Mouse (Mus musculus): ENCODE measurements at regions not wholly inside any gene's neighbourhood (a gene's known extent, or its start where the extent isn't known, plus 50 kb on each side); places are given as distances from the start of the nearest gene placed in this dataset.

DNA sequence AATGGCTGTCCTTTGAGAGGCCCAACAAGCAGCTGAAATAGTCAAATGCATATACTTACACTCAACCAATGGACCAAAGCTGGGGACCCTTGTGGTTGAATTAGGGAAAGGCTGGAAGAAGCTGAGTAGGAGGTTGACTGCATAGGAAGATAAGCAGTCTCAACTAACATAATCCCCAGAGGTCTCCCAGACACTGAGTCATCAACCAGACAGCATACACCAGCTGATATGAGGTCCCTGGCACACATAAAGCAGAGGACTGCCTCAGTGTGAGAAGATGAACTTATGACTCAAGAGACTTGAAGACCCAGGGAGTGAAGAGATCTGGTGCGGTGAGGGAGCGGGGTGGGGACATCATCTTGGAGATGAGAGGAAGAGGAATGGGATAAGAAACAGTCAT is 863.8 kb downstream of the Nap1l3 start:
- no peak overlapping the region for H3K4me2 ChIP-seq (ENCODE audit: low read length)
- H3K27ac ChIP-seq (ENCODE audit: low read depth, low read length), result no peak overlapping the region
- no peak overlapping the region for H3K9ac ChIP-seq (ENCODE audit: low read length)
- H3K36me3 ChIP-seq (ENCODE audit: control insufficient read depth, insufficient read depth, low read length), result no peaks in the 10 kb centered on the region
- WGBS, result 96% methylated on average over 2 of the region's 2 CpGs
- ATAC-seq, result no peak
- no peak overlapping the region for H3K4me3 ChIP-seq (ENCODE audit: low read depth, low read length)
- H3K9me3 ChIP-seq (replicated peaks; ENCODE audit: control insufficient read depth, low read length), result no peaks in the 10 kb centered on the region
- no peaks in the 10 kb centered on the region for H3K4me1 ChIP-seq (ENCODE audit: control insufficient read depth, insufficient read depth, low read length)
- no peak for DNase-seq (ENCODE audit: low spot score)
- H3K27me3 ChIP-seq (replicated peaks; ENCODE audit: control insufficient read depth, insufficient read depth, low read length), result no peaks in the 10 kb centered on the region

DNA sequence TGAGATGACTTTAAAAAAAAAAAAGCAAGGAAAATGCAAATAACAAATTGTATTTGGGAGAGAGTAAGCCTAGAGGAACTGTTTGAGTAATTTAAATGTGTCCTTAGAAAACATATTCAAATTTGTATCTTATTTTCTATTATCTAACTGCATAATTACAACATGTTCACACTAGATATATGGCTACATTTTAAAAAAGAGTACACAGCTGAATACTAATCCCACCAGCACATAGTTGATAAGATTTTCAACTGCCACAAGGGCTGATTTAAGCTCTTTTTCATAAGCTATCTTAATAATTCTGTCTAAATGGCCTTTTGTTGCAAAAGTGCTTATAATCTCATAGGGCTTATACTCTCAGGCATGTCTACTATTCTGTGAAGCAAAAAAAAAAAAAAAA is 877.4 kb downstream of the Nap1l3 start:
- Histone ChIP-seq H3K36me3 (ENCODE audit: control insufficient read depth, insufficient read depth, low read length) (no peaks in the 10 kb centered on the region), H3K27ac (ENCODE audit: low read depth, low read length) (no peak overlapping the region), H3K9ac (ENCODE audit: low read length) (no peak overlapping the region), H3K27me3 (replicated peaks; ENCODE audit: control insufficient read depth, insufficient read depth, low read length) (no peaks in the 10 kb centered on the region), H3K4me1 (ENCODE audit: control insufficient read depth, insufficient read depth, low read length) (no peaks in the 10 kb centered on the region), H3K4me3 (ENCODE audit: low read depth, low read length) (no peak overlapping the region), H3K4me2 (ENCODE audit: low read length) (no peak overlapping the region), H3K9me3 (replicated peaks; ENCODE audit: control insufficient read depth, low read length) (no peaks in the 10 kb centered on the region)
- ATAC-seq, result no peak
- DNase-seq (ENCODE audit: low spot score), result no peak

DNA sequence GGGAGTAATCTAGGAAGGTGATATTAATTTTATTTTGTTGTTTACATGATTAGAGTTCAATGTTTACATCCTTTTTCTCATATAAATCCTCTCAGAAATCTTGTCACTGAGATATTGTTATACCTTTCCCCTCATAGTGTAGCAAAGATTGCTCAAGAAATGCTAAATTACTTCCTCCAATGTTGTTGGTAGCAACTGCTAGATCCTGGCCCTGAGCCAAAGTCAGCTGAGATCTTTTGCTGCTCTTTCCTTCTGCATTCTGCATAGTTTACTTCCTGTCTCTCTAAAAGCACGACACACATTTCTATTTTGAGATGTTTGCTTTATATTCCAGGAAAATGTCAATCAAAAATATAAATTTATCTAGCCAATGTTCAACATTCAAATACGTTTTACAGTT is 899.5 kb downstream of the Nap1l3 start:
- Histone ChIP-seq H3K9me3 (replicated peaks; ENCODE audit: control insufficient read depth, low read length) (no peaks in the 10 kb centered on the region), H3K9ac (ENCODE audit: low read length) (no peak overlapping the region), H3K27ac (ENCODE audit: low read depth, low read length) (no peak overlapping the region), H3K27me3 (replicated peaks; ENCODE audit: control insufficient read depth, insufficient read depth, low read length) (no peaks in the 10 kb centered on the region), H3K4me2 (ENCODE audit: low read length) (no peak overlapping the region), H3K4me1 (ENCODE audit: control insufficient read depth, insufficient read depth, low read length) (no peaks in the 10 kb centered on the region), H3K36me3 (ENCODE audit: control insufficient read depth, insufficient read depth, low read length) (no peaks in the 10 kb centered on the region), H3K4me3 (ENCODE audit: low read depth, low read length) (no peak overlapping the region)
- ATAC-seq (no peak), DNase-seq (ENCODE audit: low spot score) (peak; percentile 11)
- WGBS, result 45% methylated on average over 2 of the region's 2 CpGs

DNA sequence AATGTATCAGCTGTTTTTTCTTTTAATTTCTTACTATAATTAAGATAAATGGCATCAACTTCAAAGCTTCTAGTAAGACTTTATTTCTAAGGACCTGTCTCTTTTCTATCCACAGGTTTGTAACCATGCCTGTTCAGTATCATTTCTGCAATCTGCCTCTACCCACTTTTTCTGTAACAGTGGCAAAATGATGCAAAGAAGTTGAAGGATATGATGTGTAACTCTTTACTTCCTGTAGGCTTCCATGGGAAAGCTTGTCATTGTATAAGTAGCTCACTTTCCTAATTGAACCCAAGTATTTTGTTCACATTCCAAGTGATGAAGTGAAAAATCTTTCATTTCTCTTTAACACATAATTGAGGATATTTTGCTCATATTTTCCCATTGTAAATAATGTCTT is 900.0 kb downstream of the Nap1l3 start:
- no peak overlapping the region for H3K4me2 ChIP-seq (ENCODE audit: low read length)
- no peak overlapping the region for H3K27ac ChIP-seq (ENCODE audit: low read depth, low read length)
- no peak overlapping the region for H3K4me3 ChIP-seq (ENCODE audit: low read depth, low read length)
- H3K9ac ChIP-seq (ENCODE audit: low read length), result no peak overlapping the region
- H3K36me3 ChIP-seq (ENCODE audit: control insufficient read depth, insufficient read depth, low read length), result no peaks in the 10 kb centered on the region
- H3K4me1 ChIP-seq (ENCODE audit: control insufficient read depth, insufficient read depth, low read length), result no peaks in the 10 kb centered on the region
- H3K27me3 ChIP-seq (replicated peaks; ENCODE audit: control insufficient read depth, insufficient read depth, low read length), result no peaks in the 10 kb centered on the region
- ATAC-seq (no peak), DNase-seq (ENCODE audit: low spot score) (no peak)
- no peaks in the 10 kb centered on the region for H3K9me3 ChIP-seq (replicated peaks; ENCODE audit: control insufficient read depth, low read length)

DNA sequence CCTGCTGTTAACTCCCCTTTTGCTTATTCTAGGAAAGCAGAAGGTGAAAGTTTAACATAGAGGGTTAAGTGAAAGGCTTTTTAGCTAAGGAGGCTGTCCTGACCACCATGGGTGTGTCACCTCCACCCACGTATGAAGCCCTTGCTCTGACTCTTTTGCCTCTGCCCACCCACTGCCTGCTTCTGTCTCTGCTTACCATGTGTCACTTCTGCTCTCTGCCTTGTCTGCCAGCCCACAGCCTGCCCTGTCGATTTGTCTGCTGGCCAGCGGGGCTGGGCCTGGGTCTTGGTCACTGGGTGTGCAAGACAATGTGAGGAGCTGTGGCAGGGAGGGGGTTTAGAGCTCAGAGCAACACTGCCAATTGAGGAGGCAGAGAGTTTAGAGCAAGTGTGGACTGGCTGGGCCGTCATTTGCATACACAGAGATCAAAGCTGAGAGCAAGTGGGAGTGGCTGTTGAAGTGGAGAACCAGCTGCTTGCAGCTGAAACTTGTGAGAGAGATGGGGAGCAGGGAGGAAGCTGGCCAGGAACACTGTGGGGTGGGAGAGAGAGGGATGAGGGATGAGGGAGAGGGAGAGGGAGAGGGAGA is 917.7 kb downstream of the Nap1l3 start:
- WGBS, result 35% methylated on average over 4 of the region's 4 CpGs
- no peaks in the 10 kb centered on the region for H3K36me3 ChIP-seq (ENCODE audit: control insufficient read depth, insufficient read depth, low read length)

DNA sequence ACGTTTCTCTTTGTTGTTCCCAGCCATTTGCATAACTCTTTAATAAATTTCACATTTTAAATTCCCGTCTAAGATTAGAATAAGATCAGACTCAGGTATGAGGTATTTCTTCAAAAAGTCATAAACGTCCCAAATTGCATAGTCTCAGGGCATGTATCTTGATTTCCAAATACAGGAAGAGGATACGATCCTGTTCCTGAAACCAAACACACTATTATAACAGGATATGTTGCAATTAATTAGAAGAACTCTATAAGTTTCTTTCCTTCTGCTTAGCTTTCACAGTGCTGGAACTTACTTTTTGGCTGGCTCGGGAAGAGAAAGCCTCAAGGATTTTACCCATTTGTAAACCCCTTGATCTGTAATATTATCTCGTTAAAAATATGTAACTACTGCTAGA is 968.1 kb downstream of the Nap1l3 start:
- no peak for DNase-seq (ENCODE audit: low spot score)
- no peak overlapping the region for H3K27ac ChIP-seq (ENCODE audit: low read depth, low read length)
- H3K4me1 ChIP-seq (ENCODE audit: control insufficient read depth, insufficient read depth, low read length), result no peaks in the 10 kb centered on the region
- no peak overlapping the region for H3K9ac ChIP-seq (ENCODE audit: low read length)
- no peaks in the 10 kb centered on the region for H3K9me3 ChIP-seq (replicated peaks; ENCODE audit: control insufficient read depth, low read length)
- WGBS, result 81% methylated on average over 6 of the region's 6 CpGs
- H3K27me3 ChIP-seq (replicated peaks; ENCODE audit: control insufficient read depth, insufficient read depth, low read length), result no peaks in the 10 kb centered on the region
- ATAC-seq, result no peak
- no peak overlapping the region for H3K4me2 ChIP-seq (ENCODE audit: low read length)
- no peak overlapping the region for H3K4me3 ChIP-seq (ENCODE audit: low read depth, low read length)
- no peaks in the 10 kb centered on the region for H3K36me3 ChIP-seq (ENCODE audit: control insufficient read depth, insufficient read depth, low read length)

More for the DNA sequence above, 917.7 kb downstream of the Nap1l3 start:
- Histone ChIP-seq H3K9me3 (replicated peaks; ENCODE audit: control insufficient read depth, low read length) (no peaks in the 10 kb centered on the region), H3K27me3 (replicated peaks; ENCODE audit: control insufficient read depth, insufficient read depth, low read length) (no peaks in the 10 kb centered on the region), H3K4me1 (ENCODE audit: control insufficient read depth, insufficient read depth, low read length) (no peaks in the 10 kb centered on the region), H3K4me2 (ENCODE audit: low read length) (no peak overlapping the region), H3K9ac (ENCODE audit: low read length) (no peak overlapping the region), H3K27ac (ENCODE audit: low read depth, low read length) (no peak overlapping the region), H3K4me3 (ENCODE audit: low read depth, low read length) (no peak overlapping the region)
- ATAC-seq (peak; percentile 42; the same call in 1 of the 2 replicates), DNase-seq (ENCODE audit: low spot score) (peak; percentile 7)
